Mouse (Mus musculus) left cerebral cortex, postnatal 14 days (tissue): ENCODE results near the gene Cyfip1. TPM values are rescaled to one million over a fixed set of nuclear protein-coding genes. Genes with fewer than 3 reads are reported as not detected.

Experiments used
- DNase-seq, 2 experiments: peaks; one replicate each; pipeline ENCODE4 v3.0.0; 2021 to 2022; ENCODE audit warnings: low spot score in 2 of 2, mixed read lengths in 1 of 2
- intact Hi-C: fragments of 180-260 bp; cut with DNase I; formaldehyde crosslinking; loops from one replicate; pipeline ENCODE4 v1.15.1; 2025
- total RNA-seq, 2 experiments: library from RNA; stranded (reverse); gene quantifications; 2 replicates each; pipeline ENCODE4 v1.2.3; 2021

Gene Cyfip1
- total RNA-seq, 2 experiments from 2014 or later: 71.3 to 75.2 TPM

DNA sequence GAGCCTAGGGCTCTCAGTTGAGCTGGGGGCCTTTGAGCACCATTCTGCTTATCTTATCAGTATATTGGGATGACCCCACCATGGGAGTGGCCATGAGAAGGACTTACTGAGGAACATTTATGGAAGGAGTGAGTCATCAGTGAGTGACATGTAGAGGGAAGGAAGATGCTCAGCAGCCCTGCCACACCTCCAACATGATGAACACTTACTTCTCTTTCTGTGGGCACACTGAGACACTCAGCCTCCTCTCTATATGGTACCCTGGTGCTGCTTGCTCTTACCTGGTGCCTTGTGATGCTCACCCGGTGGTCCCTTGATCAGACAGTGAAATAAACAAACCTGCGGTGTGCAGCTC lies 17.9 kb downstream of the Cyfip1 start:
- intact Hi-C loops: no loop called here
- no peak for DNase-seq

GRCm38 (mm10) chr7:55859956-55860355 lies 18.4 kb downstream of the Cyfip1 start:
- intact Hi-C loops: no loop called here
- no peak for DNase-seq

DNA sequence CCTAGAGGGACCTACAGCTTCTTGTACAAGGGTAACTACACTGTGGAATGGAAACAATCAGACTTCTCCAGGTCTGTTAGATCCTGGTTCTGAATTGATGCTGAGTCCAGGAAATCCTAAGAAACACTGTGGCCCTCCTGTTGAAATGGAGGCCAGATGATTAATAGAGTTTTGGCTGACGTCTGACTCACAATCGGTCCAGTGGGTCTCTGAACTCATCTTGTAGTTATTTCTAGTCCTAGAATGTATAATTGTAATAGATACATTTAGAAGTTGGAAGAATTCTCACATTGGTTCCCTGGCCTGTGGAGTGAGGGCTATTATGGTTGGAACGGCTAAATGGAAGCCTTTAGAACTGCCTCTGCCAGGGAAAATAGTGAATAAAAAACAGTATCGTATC lies 19.6 kb downstream of the Cyfip1 start:
- DNase-seq: no peak
- intact Hi-C loops: no loop called here

DNA sequence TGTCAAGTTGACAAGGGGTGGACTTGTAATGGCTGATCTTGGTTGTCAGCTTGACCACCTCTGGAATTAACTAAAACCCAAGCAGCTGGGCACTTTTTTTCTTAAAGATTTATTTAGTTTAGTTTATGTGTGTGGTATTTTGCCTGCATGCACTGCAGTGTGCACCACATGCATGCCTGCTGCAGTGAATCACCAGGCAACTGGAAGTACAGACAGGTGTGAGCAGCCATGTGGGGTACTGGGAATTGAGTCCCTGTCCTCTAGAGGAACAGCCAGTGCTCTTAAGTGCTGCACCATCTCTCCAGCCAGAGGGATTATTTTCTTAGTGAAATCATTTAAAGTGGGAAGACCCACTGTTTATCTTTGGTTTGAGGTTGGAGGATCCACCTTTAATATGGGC lies 23.5 kb downstream of the Cyfip1 start:
- intact Hi-C loops: no loop called here
- DNase-seq: no peak

- DNase-seq: no peak
- intact Hi-C loops: no loop called here
Observed at GRCm38 (mm10) chr7:55865750-55866416, 24.3 kb downstream of the Cyfip1 start.

- no peak for DNase-seq
- intact Hi-C loops: no loop called here
Observed at GRCm38 (mm10) chr7:55868247-55868646, 26.7 kb downstream of the Cyfip1 start.

DNA sequence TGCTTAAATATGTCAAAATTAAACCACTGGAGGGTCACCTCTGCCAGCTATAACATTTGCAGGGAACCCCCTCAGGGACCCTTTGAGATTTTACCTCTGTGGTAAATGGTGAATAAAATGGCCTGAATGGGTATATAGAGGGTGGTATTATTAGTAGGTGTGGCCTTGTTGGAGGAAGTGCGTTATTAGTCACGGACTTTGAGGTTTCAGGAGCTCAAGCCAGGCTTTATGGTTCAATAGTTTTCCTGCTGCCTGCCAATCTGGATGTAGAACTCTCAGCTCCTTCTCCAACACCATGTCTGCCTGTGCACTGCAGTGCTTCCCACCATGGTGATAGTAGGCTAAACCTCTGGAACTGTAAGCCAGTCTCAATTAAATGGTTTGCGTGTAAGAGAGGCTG lies 27.7 kb downstream of the Cyfip1 start:
- no peak for DNase-seq
- intact Hi-C loops: no loop called here

- DNase-seq: peak; percentile 39 to 55
Observed at GRCm38 (mm10) chr7:55870340-55871020, 28.9 kb downstream of the Cyfip1 start.

GRCm38 (mm10) chr7:55871476-55871875 lies 29.9 kb downstream of the Cyfip1 start:
- intact Hi-C loops: no loop called here
- DNase-seq: no peak

More at GRCm38 (mm10) chr7:55870340-55871020, 28.9 kb downstream of the Cyfip1 start:
- intact Hi-C loops: no loop called here

DNA sequence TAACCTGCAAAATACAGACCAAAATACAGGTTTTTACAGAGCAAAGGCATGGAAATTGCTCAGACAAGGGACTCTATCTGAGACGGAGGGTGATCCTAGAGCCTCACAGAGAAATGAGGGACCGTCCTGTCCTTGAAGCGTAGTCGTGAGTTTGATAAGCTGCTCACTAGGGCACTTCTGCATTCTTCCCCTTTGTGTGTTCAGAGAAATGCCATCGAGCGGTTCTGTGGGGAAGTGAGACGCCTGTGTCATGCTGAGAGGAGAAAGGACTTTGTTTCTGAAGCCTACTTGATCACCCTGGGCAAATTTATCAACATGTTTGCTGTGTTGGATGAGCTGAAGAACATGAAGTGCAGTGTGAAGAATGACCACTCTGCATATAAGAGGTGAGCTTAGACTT lies 33.2 kb downstream of the Cyfip1 start:
- no peak for DNase-seq
- intact Hi-C loops: no loop called here

- DNase-seq: peak in 1 of 2 experiments; percentile 59
- intact Hi-C loops: no loop called here
Observed at GRCm38 (mm10) chr7:55877721-55878120, 36.2 kb downstream of the Cyfip1 start.

DNA sequence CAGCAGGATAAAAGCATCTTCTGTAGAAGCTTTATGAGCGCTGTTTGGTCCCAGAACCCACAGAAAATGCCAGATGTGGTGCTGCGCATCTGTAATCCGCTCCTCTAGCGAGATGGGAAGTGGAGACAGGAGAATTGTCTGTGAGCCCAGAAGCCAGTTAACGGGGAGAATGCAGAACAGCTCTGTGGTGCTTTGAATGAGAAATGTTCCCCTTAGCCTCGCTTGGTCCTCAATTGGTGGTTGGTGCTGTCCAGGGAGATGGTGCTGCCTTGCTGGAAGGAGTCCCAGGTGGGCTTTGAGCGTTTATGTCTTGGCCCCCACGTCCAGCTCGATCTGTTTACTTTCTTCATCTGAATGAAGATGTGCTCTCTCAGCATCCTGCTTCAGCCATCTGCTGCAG lies 39.3 kb downstream of the Cyfip1 start:
- intact Hi-C loops: loop anchor here (5.0 kb wide), 1 partner anchor 39 kb away; the partner anchor contains the start of gene Cyfip1
- DNase-seq: no peak

- DNase-seq: no peak
- intact Hi-C loops: no loop called here
Observed at GRCm38 (mm10) chr7:55888603-55889002, 47.1 kb downstream of the Cyfip1 start.

GRCm38 (mm10) chr7:55889996-55890395 lies 48.5 kb downstream of the Cyfip1 start:
- no peak for DNase-seq
- intact Hi-C loops: no loop called here

DNA sequence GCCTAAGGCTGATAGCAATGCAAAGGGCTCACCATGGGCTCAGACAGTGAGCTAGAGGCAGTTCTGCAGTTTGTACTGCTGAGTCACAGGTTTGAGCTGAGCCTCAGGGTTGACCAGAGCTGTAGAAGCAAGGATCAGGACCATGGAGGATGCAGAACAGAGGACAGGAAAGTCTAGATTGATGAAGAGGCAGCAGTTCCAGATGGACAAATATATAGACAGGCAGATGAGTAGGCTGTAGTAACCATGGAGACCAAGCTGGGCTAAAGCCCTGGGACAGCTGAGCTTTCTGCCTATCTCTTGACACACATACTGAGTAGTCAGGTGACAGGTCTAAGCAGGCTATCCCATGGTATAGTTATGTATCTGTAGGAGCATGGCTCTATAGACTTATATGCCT lies 49.2 kb downstream of the Cyfip1 start:
- peak in 1 of 2 experiments; percentile 26 for DNase-seq
- intact Hi-C loops: no loop called here

GRCm38 (mm10) chr7:55891797-55892196 lies 50.3 kb downstream of the Cyfip1 start:
- peak; percentile 19 to 29 for DNase-seq
- intact Hi-C loops: no loop called here

DNA sequence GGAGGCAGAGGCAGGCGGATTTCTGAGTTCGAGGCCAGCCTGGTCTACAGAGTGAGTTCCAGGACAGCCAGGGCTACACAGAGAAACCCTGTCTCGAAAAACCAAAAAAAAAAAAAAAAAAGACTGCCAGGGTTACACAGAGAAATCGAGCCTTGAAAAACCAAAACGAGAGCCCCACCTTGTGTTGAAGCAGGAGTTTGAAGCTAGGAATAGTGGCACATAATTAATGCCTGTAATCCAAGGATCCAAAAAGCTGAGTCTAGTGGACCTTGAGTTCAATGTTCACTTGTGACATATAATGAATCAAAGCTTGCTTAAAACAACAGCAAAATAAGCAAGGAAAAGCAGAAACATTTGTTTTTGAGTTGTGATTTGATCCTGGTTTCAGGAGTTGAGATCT lies 62.2 kb downstream of the Cyfip1 start:
- intact Hi-C loops: loop anchor here (10.0 kb wide), 1 partner anchor 99 kb away; no protein-coding TSS in a partner anchor
- no peak for DNase-seq

GRCm38 (mm10) chr7:55905449-55905848 lies 63.9 kb downstream of the Cyfip1 start:
- intact Hi-C loops: loop anchor here (10.0 kb wide), 1 partner anchor 101 kb away; no protein-coding TSS in a partner anchor
- DNase-seq: no peak

GRCm38 (mm10) chr7:55909519-55909918 lies 68.0 kb downstream of the Cyfip1 start:
- intact Hi-C loops: loop anchor here (10.0 kb wide), 1 partner anchor 105 kb away; no protein-coding TSS in a partner anchor
- DNase-seq: no peak

- DNase-seq: no peak
- intact Hi-C loops: no loop called here
Observed at GRCm38 (mm10) chr7:55910356-55910755, 68.8 kb downstream of the Cyfip1 start.

DNA sequence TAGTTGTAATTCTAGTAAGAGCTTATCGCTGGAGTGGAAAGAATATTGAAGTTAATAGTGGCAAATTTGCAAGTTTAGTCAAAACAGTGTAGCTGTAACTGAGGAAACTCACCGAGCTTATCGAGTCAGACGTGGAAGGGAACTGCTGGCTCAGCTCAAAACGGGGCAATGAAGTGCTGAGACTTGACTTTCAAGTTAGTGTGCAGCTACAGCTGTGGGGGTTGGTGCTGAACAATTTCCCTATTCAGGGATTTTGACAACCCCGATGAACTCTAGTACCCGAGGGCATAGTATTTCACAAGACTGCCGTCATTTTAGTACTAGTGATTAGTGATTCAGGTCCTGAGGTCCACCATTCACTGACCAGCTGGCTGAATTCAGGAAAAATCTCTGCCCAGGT lies 69.8 kb downstream of the Cyfip1 start:
- DNase-seq: peak; percentile 31 to 46
- intact Hi-C loops: no loop called here
